Mouse (Mus musculus) MEL (cell line): Measurements from ENCODE around the gene Cln5. TPM values are rescaled to one million over a fixed set of nuclear protein-coding genes. Genes with fewer than 3 reads are reported as not detected.

ENCODE experiments used
- DNase-seq: peaks from one replicate; pipeline ENCODE4 v3.0.0; 2011; ENCODE audit warnings: low read depth, low spot score
- H3K27ac ChIP-seq: 2 replicates; pipeline ENCODE4 v1.5.1; 2012; ENCODE audit warnings: low read depth, mild to moderate bottlenecking, control low read depth, low read length, moderate library complexity; ENCODE audit not compliant: control insufficient read depth
- H3K27me3 ChIP-seq, 2 experiments: fragments of 150-350 bp in 1 of 2; sonication (generic) in 1 of 2; 2 replicates each; pipeline ENCODE4 v1.6.1; 2012; ENCODE audit warnings: low read length in 2 of 2, mild to moderate bottlenecking in 2 of 2, improper control_type of control experiment in 1 of 2, moderate library complexity in 1 of 2; ENCODE audit not compliant: insufficient read depth in 2 of 2, control insufficient read depth in 1 of 2
- H3K36me3 ChIP-seq, 2 experiments: 2 replicates each; pipeline ENCODE4 v1.6.1; 2012 to 2014; ENCODE audit warnings: low read length in 2 of 2, improper control_type of control experiment in 1 of 2, inconsistent platforms in 1 of 2, mild to moderate bottlenecking in 1 of 2; ENCODE audit not compliant: insufficient read depth in 2 of 2, control insufficient read depth in 1 of 2
- H3K4me1 ChIP-seq, 2 experiments: fragments of 150-350 bp in 1 of 2; sonication (generic) in 1 of 2; 2 replicates each; pipeline ENCODE4 v1.6.1; 2012; ENCODE audit warnings: low read length in 2 of 2, improper control_type of control experiment in 1 of 2, mild to moderate bottlenecking in 1 of 2; ENCODE audit not compliant: insufficient read depth in 2 of 2, control insufficient read depth in 1 of 2
- H3K4me3 ChIP-seq, 2 experiments: fragments of 150-350 bp in 1 of 2; sonication (generic) in 1 of 2; 2 replicates each; pipeline ENCODE4 v1.5.1; 2012; ENCODE audit warnings: low read depth in 2 of 2, low read length in 2 of 2, mild to moderate bottlenecking in 2 of 2, moderate library complexity in 2 of 2, control low read depth in 1 of 2, improper control_type of control experiment in 1 of 2; ENCODE audit not compliant: control insufficient read depth in 1 of 2, insufficient read depth in 1 of 2
- H3K79me2 ChIP-seq: 2 replicates; pipeline ENCODE4 v1.6.1; 2012; ENCODE audit warnings: mild to moderate bottlenecking, low read length, moderate library complexity; ENCODE audit not compliant: control insufficient read depth, poor library complexity, insufficient read depth
- H3K9ac ChIP-seq: 2 replicates; pipeline ENCODE4 v1.6.1; 2012; ENCODE audit warnings: low read depth, mild to moderate bottlenecking, control low read depth, low read length, moderate library complexity; ENCODE audit not compliant: control insufficient read depth, poor library complexity, severe bottlenecking
- H3K9me3 ChIP-seq: fragments of 150-350 bp; sonication (generic); replicated peaks from 2 replicates; pipeline ENCODE4 v1.6.1; 2012; ENCODE audit warnings: mild to moderate bottlenecking, low read length, improper control_type of control experiment, moderate library complexity; ENCODE audit not compliant: insufficient read depth
- BHLHE40 ChIP-seq: IDR thresholded peaks from 2 replicates; pipeline ENCODE4 v1.6.1; 2012; ENCODE audit warnings: low read depth, mild to moderate bottlenecking, inconsistent platforms, low read length, improper control_type of control experiment, borderline replicate concordance
- EP300 ChIP-seq, 2 experiments: IDR thresholded peaks; 2 replicates each; pipeline ENCODE4 v1.6.1; 2011; ENCODE audit warnings: improper control_type of control experiment in 2 of 2, low read length in 2 of 2, low read depth in 1 of 2, mild to moderate bottlenecking in 1 of 2
- ETS1 ChIP-seq: IDR thresholded peaks from 2 replicates; pipeline ENCODE4 v1.6.1; 2012; ENCODE audit warnings: low read depth, mild to moderate bottlenecking, inconsistent platforms, low read length, improper control_type of control experiment, moderate library complexity
- KAT2A ChIP-seq: conservative IDR thresholded peaks from 2 replicates; pipeline ENCODE4 v1.6.1; 2012; ENCODE audit warnings: low read depth, low read length, improper control_type of control experiment, inconsistent platforms
- MAFK ChIP-seq: IDR thresholded peaks from 2 replicates; pipeline ENCODE4 v1.6.1; 2011; ENCODE audit warnings: low read depth, mild to moderate bottlenecking, low read length, improper control_type of control experiment, borderline replicate concordance
- MYC ChIP-seq: IDR thresholded peaks from 2 replicates; pipeline ENCODE4 v1.6.1; 2011; ENCODE audit warnings: low read depth, mild to moderate bottlenecking, low read length, improper control_type of control experiment, moderate library complexity
- POLR2A ChIP-seq, 2 experiments: IDR thresholded peaks; 2 replicates each; pipeline ENCODE4 v1.6.1; 2011 to 2012; ENCODE audit warnings: low read length in 2 of 2, mild to moderate bottlenecking in 2 of 2, control low read depth in 1 of 2, improper control_type of control experiment in 1 of 2, low read depth in 1 of 2, moderate library complexity in 1 of 2; ENCODE audit not compliant: control insufficient read depth in 1 of 2, insufficient read depth in 1 of 2, poor library complexity in 1 of 2
- TAL1 ChIP-seq: IDR thresholded peaks from 2 replicates; pipeline ENCODE4 v1.6.1; 2012; ENCODE audit warnings: mild to moderate bottlenecking, inconsistent platforms, low read length, moderate library complexity, mixed read lengths
- TBP ChIP-seq: IDR thresholded peaks from 2 replicates; pipeline ENCODE4 v1.8.0; 2011; ENCODE audit warnings: low read depth, low read length, improper control_type of control experiment
- USF1 ChIP-seq: IDR thresholded peaks from 2 replicates; pipeline ENCODE4 v1.6.1; 2014; ENCODE audit warnings: low read depth, mild to moderate bottlenecking, inconsistent platforms, low read length, improper control_type of control experiment, moderate library complexity
- ZKSCAN1 ChIP-seq: IDR thresholded peaks from 2 replicates; pipeline ENCODE4 v1.6.1; 2012; ENCODE audit warnings: low read depth, mild to moderate bottlenecking, inconsistent platforms, low read length, improper control_type of control experiment, moderate library complexity
- polyA plus RNA-seq, 2 experiments: library from polyadenylated mRNA; stranded (reverse) in 1 of 2; unstranded in 1 of 2; fragments of >175 nt in 1 of 2; fragments of >200 nt in 1 of 2; gene quantifications; 2 replicates each; pipeline versions ENCODE4 v1.2.1 to v1.2.4; 2012; ENCODE audit warnings: low replicate concordance in 2 of 2, low read depth in 1 of 2; ENCODE audit not compliant: insufficient read length in 2 of 2, insufficient read depth in 1 of 2, missing spikeins in 1 of 2
- total RNA-seq: library from RNA; depleted of rRNA; stranded (reverse); fragments of 300-350 nt; gene quantifications from 2 replicates; pipeline ENCODE4 v1.2.3, GENCODE M21; 2012

Gene Cln5
- total and polyA plus RNA-seq, 3 experiments, result 12.3 to 99.4 (median 15.9) TPM

GRCm38 (mm10) chr14:103054731-103055130, 15.3 kb upstream of the Cln5 start:
- Histone ChIP-seq H3K9me3 (no peaks in the 10 kb centered on the region), H3K4me3 (no peak overlapping the region), H3K4me1 (no peaks in the 10 kb centered on the region), H3K36me3 (no peaks in the 10 kb centered on the region), H3K27ac (no peak overlapping the region), H3K27me3 (peaks cover 0 to 4% of the 10 kb centered on the region in 2 experiments; a peak in 2 of 4 replicates), H3K79me2 (no peaks in the 10 kb centered on the region), H3K9ac (no peak overlapping the region)
- no peak for DNase-seq
- TF ChIP-seq ETS1, result no peak

GRCm38 (mm10) chr14:103056601-103057000, 13.4 kb upstream of the Cln5 start:
- Histone ChIP-seq H3K4me1 (no peaks in the 10 kb centered on the region), H3K36me3 (no peaks in the 10 kb centered on the region), H3K27me3 (peaks cover 0 to 4% of the 10 kb centered on the region in 2 experiments; a peak in 2 of 4 replicates), H3K27ac (no peak overlapping the region), H3K9me3 (no peaks in the 10 kb centered on the region), H3K4me3 (no peak overlapping the region), H3K9ac (no peak overlapping the region), H3K79me2 (no peaks in the 10 kb centered on the region)
- no peak for TF ChIP-seq EP300 (IDR thresholded peaks at IDR 0.05; ENCODE audit: low read depth in 1 of 2, low read length in 2 of 2)
- no peak for DNase-seq

- no peak overlapping the region for H3K4me3 ChIP-seq
- no peak overlapping the region for H3K9ac ChIP-seq
- H3K27me3 ChIP-seq, result peaks cover 0 to 4% of the 10 kb centered on the region in 2 experiments; a peak in 2 of 4 replicates
- no peaks in the 10 kb centered on the region for H3K79me2 ChIP-seq
- no peak overlapping the region for H3K27ac ChIP-seq
- H3K36me3 ChIP-seq, result no peaks in the 10 kb centered on the region
- H3K9me3 ChIP-seq, result no peaks in the 10 kb centered on the region
- no peak for TF ChIP-seq ZKSCAN1
- TF ChIP-seq POLR2A (IDR thresholded peaks at IDR 0.05; ENCODE audit: control insufficient read depth in 1 of 2, insufficient read depth in 1 of 2, low read depth in 1 of 2, low read length in 2 of 2, poor library complexity in 1 of 2), result no peak
- no peak for TF ChIP-seq KAT2A
- TF ChIP-seq MYC, result no peak
- no peak for TF ChIP-seq EP300 (IDR thresholded peaks at IDR 0.05; ENCODE audit: low read depth in 1 of 2, low read length in 2 of 2)
- no peak for TF ChIP-seq BHLHE40
- TF ChIP-seq MAFK, result no peak
- TF ChIP-seq TAL1, result no peak
- no peak for TF ChIP-seq USF1
- no peak for TF ChIP-seq ETS1
- TF ChIP-seq TBP, result no peak
- H3K4me1 ChIP-seq, result no peaks in the 10 kb centered on the region
- DNase-seq, result no peak
These were observed 11.0 kb upstream of the Cln5 start for GRCm38 (mm10) chr14:103058998-103059397.
